Mouse (Mus musculus) kidney, adult 2 months (tissue): Measurements from ENCODE around the gene Ankrd13d. TPM values are rescaled to one million over a fixed set of nuclear protein-coding genes. Genes with fewer than 3 reads are reported as not detected.

Source experiments
- DNase-seq: peaks from one replicate; pipeline ENCODE4 v3.0.0; 2021
- H3K27ac ChIP-seq: fragments of 200-500 bp; 2 replicates; pipeline ENCODE4 v1.5.1; 2012; ENCODE audit warnings: low read depth, low read length, control low read depth, inconsistent platforms; ENCODE audit not compliant: insufficient read depth
- H3K27me3 ChIP-seq: fragments of 200-500 bp; replicated peaks from 2 replicates; pipeline ENCODE4 v1.6.1; 2012; ENCODE audit warnings: mild to moderate bottlenecking, moderate library complexity, low read length, inconsistent platforms; ENCODE audit not compliant: control insufficient read depth, insufficient read depth
- H3K36me3 ChIP-seq: fragments of 200-500 bp; 2 replicates; pipeline ENCODE4 v1.6.1; 2012; ENCODE audit warnings: mild to moderate bottlenecking, moderate library complexity, low read length, inconsistent platforms; ENCODE audit not compliant: control insufficient read depth, insufficient read depth
- H3K4me1 ChIP-seq: fragments of 200-500 bp; 2 replicates; pipeline ENCODE4 v1.6.1; 2011; ENCODE audit warnings: low read length; ENCODE audit not compliant: control insufficient read depth, insufficient read depth
- H3K4me3 ChIP-seq: fragments of 200-500 bp; 2 replicates; pipeline ENCODE4 v1.5.1; 2011; ENCODE audit warnings: mild to moderate bottlenecking, low read depth, low read length, control low read depth; ENCODE audit not compliant: insufficient read depth
- CTCF ChIP-seq: fragments of 200-500 bp; conservative IDR thresholded peaks from 2 replicates; pipeline ENCODE4 v1.5.1; 2011; ENCODE audit warnings: low read depth, mild to moderate bottlenecking, control low read depth, low read length, moderate library complexity, mixed read lengths; ENCODE audit not compliant: insufficient read depth, insufficient read length
- POLR2A ChIP-seq: fragments of 200-500 bp; IDR thresholded peaks from one replicate; pipeline ENCODE4 v1.6.1; 2011; ENCODE audit warnings: low read depth, low read length, control low read depth
- WGBS: fragments of 180-500 bp; shearing (Covaris S2); methylation state at CpG from one replicate; pipeline ENCODE4 v1.1.7; 2018; 5-methylcytosine and 5-hydroxymethylcytosine counted together
- polyA plus RNA-seq: library from polyadenylated mRNA; depleted of rRNA; stranded (reverse); fragments of >200 nt; gene quantifications from 2 replicates; pipeline ENCODE4 v1.2.3, GENCODE M21; 2012

Ankrd13d gene
- polyA plus RNA-seq, 1 experiment = 4.2 TPM

- peak; percentile 64 for DNase-seq
Observed at GRCm38 (mm10) chr19:4301735-4302651, 19.1 kb upstream of the Ankrd13d start.

DNA sequence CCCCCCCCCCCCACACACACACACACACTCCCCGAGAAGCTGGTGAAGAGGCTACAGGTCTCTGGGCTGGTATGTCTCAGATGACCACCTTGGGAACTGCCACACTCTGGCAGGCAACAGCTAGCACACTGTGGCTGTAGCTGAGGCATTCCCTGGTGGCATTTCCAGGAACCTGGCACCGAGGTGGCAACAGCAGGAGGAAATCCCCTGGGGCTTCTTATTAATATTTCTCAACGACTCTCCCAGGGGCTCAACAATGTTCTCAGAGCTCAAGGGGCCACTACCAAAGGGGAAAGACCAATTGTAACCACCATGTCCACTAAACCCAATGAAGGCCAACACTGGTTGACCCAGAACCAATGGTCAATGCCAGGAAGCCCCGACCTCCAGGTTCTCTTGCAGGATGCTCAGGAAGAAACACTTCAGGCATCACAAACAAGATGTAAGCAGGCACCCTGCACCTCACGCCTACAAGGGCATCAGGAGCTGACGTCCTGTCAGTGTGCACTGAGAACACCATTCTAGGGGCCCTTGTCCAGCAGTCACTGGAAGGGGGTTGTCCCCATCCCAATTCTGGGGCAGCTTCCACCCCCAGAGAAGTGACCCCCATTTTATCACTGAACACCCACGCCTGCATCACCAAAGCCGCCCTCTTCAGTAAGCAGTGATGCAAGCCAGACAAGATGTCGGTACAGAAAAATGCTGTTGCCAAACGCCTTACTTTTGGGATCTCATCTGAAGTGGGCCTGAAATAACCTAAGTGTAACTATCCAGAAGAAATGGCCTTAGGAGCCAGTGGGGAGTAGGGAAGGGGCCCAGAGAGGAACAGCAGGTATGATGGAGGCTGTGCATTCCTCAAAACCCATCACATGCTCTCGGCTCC, 18.2 kb upstream of the Ankrd13d start:
- DNase-seq = no peak
- Histone ChIP-seq H3K4me3 (no peak overlapping the region), H3K4me1 (peaks cover 52% of the 10 kb centered on the region), H3K36me3 (no peaks in the 10 kb centered on the region), H3K27ac (no peak overlapping the region), H3K27me3 (no peaks in the 10 kb centered on the region)
- WGBS = 59% methylated on average over 11 of the region's 11 CpGs
- TF ChIP-seq POLR2A (no peak), CTCF (no peak)

More at GRCm38 (mm10) chr19:4301735-4302651, 19.1 kb upstream of the Ankrd13d start:
- peaks cover 55% of the 10 kb centered on the region for H3K4me1 ChIP-seq
- no peaks in the 10 kb centered on the region for H3K36me3 ChIP-seq
- WGBS = 26% methylated on average over 21 of the region's 21 CpGs
- H3K4me3 ChIP-seq = no peak overlapping the region
- H3K27ac ChIP-seq = peak overlapping the region; percentile 52
- H3K27me3 ChIP-seq = no peaks in the 10 kb centered on the region
- TF ChIP-seq POLR2A = no peak
- no peak for TF ChIP-seq CTCF

GRCm38 (mm10) chr19:4300271-4300704, 17.4 kb upstream of the Ankrd13d start:
- WGBS = 52% methylated on average over 7 of the region's 7 CpGs
- DNase-seq = peak; percentile 48
- no peak overlapping the region for H3K4me3 ChIP-seq
- H3K4me1 ChIP-seq = peaks cover 51% of the 10 kb centered on the region
- TF ChIP-seq POLR2A (no peak), CTCF (no peak)
- no peaks in the 10 kb centered on the region for H3K36me3 ChIP-seq
- H3K27me3 ChIP-seq = no peaks in the 10 kb centered on the region
- peak overlapping the region; percentile 25; the same call in 1 of the 2 replicates for H3K27ac ChIP-seq

DNA sequence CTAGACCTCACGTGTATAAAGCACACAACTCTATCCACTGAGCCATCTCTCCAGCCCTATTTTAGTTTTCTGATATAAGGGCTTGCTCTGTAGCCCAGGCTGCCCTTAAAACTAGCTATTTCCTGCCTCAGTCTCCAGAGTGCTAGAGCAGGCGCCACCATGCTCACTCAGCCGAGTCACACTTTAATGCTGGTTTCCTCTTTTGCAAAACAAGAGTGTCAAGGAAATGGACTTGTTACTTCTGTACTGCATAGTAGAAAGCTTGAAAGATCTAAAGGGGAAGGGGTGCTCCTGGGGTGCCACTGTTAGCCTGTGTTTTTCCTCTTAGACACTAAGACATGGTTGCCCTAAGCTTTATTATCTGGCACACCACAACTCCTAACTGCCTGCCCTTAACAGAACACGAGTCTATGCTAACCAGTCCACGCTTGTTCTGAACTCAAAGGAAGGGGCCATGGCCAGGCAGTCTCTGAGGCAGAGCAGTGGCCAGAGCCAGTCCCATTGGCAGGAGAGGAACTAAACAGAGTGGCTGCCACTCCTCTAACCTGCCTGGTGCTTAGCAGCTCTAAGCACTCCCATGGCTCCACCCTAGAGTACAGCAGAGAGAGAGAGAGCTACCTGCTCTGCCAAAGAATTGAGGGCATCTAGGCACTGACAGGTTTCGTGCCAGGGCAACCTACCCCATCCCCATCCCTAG, 16.8 kb upstream of the Ankrd13d start:
- Histone ChIP-seq H3K27me3 (no peaks in the 10 kb centered on the region), H3K27ac (peak overlapping the region; percentile 25), H3K4me1 (peaks cover 45% of the 10 kb centered on the region), H3K4me3 (no peak overlapping the region), H3K36me3 (no peaks in the 10 kb centered on the region)
- TF ChIP-seq CTCF (no peak), POLR2A (no peak)
- DNase-seq = no peak
- WGBS = 58% methylated on average over 6 of the region's 6 CpGs

DNA sequence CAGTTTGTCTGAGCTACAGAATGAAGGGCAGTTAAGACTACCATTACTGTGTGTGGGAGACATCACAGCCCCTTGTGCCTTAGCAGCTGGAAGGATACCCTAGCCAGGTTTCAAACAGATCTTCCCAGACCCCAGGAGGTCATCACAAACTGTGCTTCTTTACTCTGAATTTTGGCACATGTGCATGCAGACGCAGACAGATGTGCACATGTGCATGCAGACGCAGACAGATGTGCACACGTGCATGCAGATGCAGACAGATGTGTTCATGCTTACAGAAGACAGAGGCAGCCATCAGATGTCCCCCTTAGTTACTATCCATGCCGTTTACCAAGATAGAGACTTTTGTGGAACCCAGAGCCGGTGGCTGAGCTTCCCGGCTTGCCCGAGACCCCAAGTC, 16.2 kb upstream of the Ankrd13d start:
- Histone ChIP-seq H3K27ac (no peak overlapping the region), H3K36me3 (no peaks in the 10 kb centered on the region), H3K4me3 (no peak overlapping the region), H3K4me1 (peaks cover 42% of the 10 kb centered on the region), H3K27me3 (no peaks in the 10 kb centered on the region)
- 92% methylated on average over 7 of the region's 7 CpGs for WGBS
- TF ChIP-seq POLR2A (no peak), CTCF (no peak)
- no peak for DNase-seq

- Histone ChIP-seq H3K4me3 (no peak overlapping the region), H3K27me3 (no peaks in the 10 kb centered on the region), H3K27ac (no peak overlapping the region), H3K36me3 (no peaks in the 10 kb centered on the region), H3K4me1 (peaks cover 40% of the 10 kb centered on the region)
- TF ChIP-seq CTCF (no peak), POLR2A (no peak)
- DNase-seq = no peak
- WGBS = 77% methylated on average over 17 of the region's 17 CpGs
Observed at GRCm38 (mm10) chr19:4298322-4299121, 15.6 kb upstream of the Ankrd13d start.
